Comparison of ENCODE assay signal across 13 mouse cellular contexts in genomic region chr2:132692320-132692719, GRCm38 (mm10). TPM values are rescaled to one million over a fixed set of nuclear protein-coding genes. Genes with fewer than 3 reads are reported as not detected.
A peak's percentile ranks its signal among the peaks of the same experiment; 100 is the strongest.
DNase-seq lines count a peak whose midpoint lies in the region; ATAC-seq and TF ChIP-seq lines count a peak whose summit lies in the region.
"Had no signal": no experiment of that assay in that cellular context is flagged by ENCODE, and none has a peak within 500 bp of the region (broad histone marks: within the 10 kb centered on the region; RNA-seq: fewer than 3 reads in every experiment).

No protein-coding gene starts in this region.

- H3K9ac ChIP-seq in liver, embryonic 16.5 days (ENCODE audit: low read depth, low read length), result no peak overlapping the region; the same call in 1 of the 2 replicates
- H3K9ac ChIP-seq in forebrain, embryonic 15.5 days (replicated peaks), result no peak overlapping the region
- H3K9ac ChIP-seq in forebrain, embryonic 13.5 days, result no peak overlapping the region
- H3K9ac ChIP-seq: hindbrain, embryonic 14.5 days had no signal

- no peaks in the 10 kb centered on the region for H3K27me3 ChIP-seq in liver, embryonic 16.5 days (ENCODE audit: control insufficient read depth, insufficient read depth, low read depth, low read length)
- H3K27me3 ChIP-seq in forebrain, embryonic 15.5 days, result no peaks in the 10 kb centered on the region
- no peaks in the 10 kb centered on the region for H3K27me3 ChIP-seq in forebrain, embryonic 13.5 days

- peak; percentile 28 for DNase-seq in heart, adult 8-10 months (ENCODE audit: low spot score)
- no peak for DNase-seq in heart, postnatal 4 days
- peak; percentile 63 for DNase-seq in R1 (ENCODE audit: low read depth, low spot score)
- DNase-seq: cerebellum, adult 8-10 months; gastrocnemius, postnatal 14 days; kidney, adult 9 months had no signal

- peaks cover 70% of the 10 kb centered on the region for H3K4me1 ChIP-seq in liver, embryonic 16.5 days (ENCODE audit: control insufficient read depth, low read depth, low read length)
- H3K4me1 ChIP-seq in olfactory bulb, adult 2 months (ENCODE audit: control insufficient read depth, insufficient read depth, low read length), result peaks cover 18% of the 10 kb centered on the region
- H3K4me1 ChIP-seq in forebrain, embryonic 15.5 days, result peaks cover 18% of the 10 kb centered on the region
- peaks cover 9% of the 10 kb centered on the region; the same call in 1 of the 2 replicates for H3K4me1 ChIP-seq in forebrain, embryonic 13.5 days

- TF ChIP-seq POLR2A in olfactory bulb, adult 2 months (IDR thresholded peaks at IDR 0.05; ENCODE audit: insufficient read depth, low read depth, low read length), result no peak

- ATAC-seq in liver, embryonic 16.5 days (ENCODE audit: low read depth), result no peak
- ATAC-seq in forebrain, embryonic 15.5 days (replicated peaks), result no peak
- ATAC-seq in forebrain, embryonic 13.5 days, result no peak
- ATAC-seq: CD4-positive, CD25-positive, alpha-beta regulatory T cell, adult 4 months had no signal

- peak overlapping the region; percentile 26 for H3K27ac ChIP-seq in liver, embryonic 16.5 days (ENCODE audit: low read length)
- H3K27ac ChIP-seq in olfactory bulb, adult 2 months (ENCODE audit: insufficient read depth, low read depth, low read length), result peak overlapping the region; percentile 53; the same call in 1 of the 2 replicates
- H3K27ac ChIP-seq in forebrain, embryonic 15.5 days (replicated peaks), result no peak overlapping the region
- no peak overlapping the region for H3K27ac ChIP-seq in forebrain, embryonic 13.5 days
- H3K27ac ChIP-seq: embryonic facial prominence, embryonic 10.5 days; hindbrain, embryonic 14.5 days had no signal

- peak overlapping the region; percentile 4; the same call in 1 of the 2 replicates for H3K4me2 ChIP-seq in liver, embryonic 16.5 days (ENCODE audit: low read depth, low read length)
- H3K4me2 ChIP-seq in forebrain, embryonic 15.5 days (replicated peaks), result no peak overlapping the region
- no peak overlapping the region for H3K4me2 ChIP-seq in forebrain, embryonic 13.5 days
- H3K4me2 ChIP-seq: hindbrain, embryonic 14.5 days had no signal

- no peak for TF ChIP-seq CTCF in olfactory bulb, adult 2 months (IDR thresholded peaks at IDR 0.05; ENCODE audit: insufficient read depth, low read depth, low read length)

- no peak overlapping the region for H3K4me3 ChIP-seq in liver, embryonic 16.5 days (ENCODE audit: low read depth, low read length)
- H3K4me3 ChIP-seq in olfactory bulb, adult 2 months (ENCODE audit: insufficient read depth, low read depth, low read length), result no peak overlapping the region
- H3K4me3 ChIP-seq in forebrain, embryonic 15.5 days, result no peak overlapping the region
- no peak overlapping the region for H3K4me3 ChIP-seq in forebrain, embryonic 13.5 days
- H3K4me3 ChIP-seq: embryonic facial prominence, embryonic 10.5 days had no signal

- 27% methylated on average over 1 of the region's 1 CpGs for WGBS in liver, embryonic 16.5 days (ENCODE audit: insufficient replicate concordance)
- WGBS in olfactory bulb, adult 2 months, result 48% methylated on average over 1 of the region's 1 CpGs
- 55% methylated on average over 1 of the region's 1 CpGs for WGBS in forebrain, embryonic 15.5 days
- WGBS in forebrain, embryonic 13.5 days, result 59% methylated on average over 1 of the region's 1 CpGs

- H3K36me3 ChIP-seq in liver, embryonic 16.5 days (ENCODE audit: control insufficient read depth, insufficient read depth), result no peaks in the 10 kb centered on the region
- H3K36me3 ChIP-seq in forebrain, embryonic 15.5 days, result peaks cover 7% of the 10 kb centered on the region; the same call in 1 of the 2 replicates
- H3K36me3 ChIP-seq in forebrain, embryonic 13.5 days (ENCODE audit: poor library complexity, severe bottlenecking), result peaks cover 18% of the 10 kb centered on the region; the same call in 1 of the 2 replicates

- no peaks in the 10 kb centered on the region for H3K9me3 ChIP-seq in liver, embryonic 16.5 days (replicated peaks; ENCODE audit: control insufficient read depth, low read length)
- H3K9me3 ChIP-seq in forebrain, embryonic 15.5 days, result no peaks in the 10 kb centered on the region
- H3K9me3 ChIP-seq in forebrain, embryonic 13.5 days (replicated peaks), result no peaks in the 10 kb centered on the region
- H3K9me3 ChIP-seq: embryonic facial prominence, embryonic 10.5 days had no signal

RNA-seq across cellular contexts. Expression of gene Shld1, which starts 5.6 kb away (rescaled TPM):
- 10 to 100 TPM; 30.4 to 74.1 (median 46.7) TPM for total RNA-seq in heart, adult 8-10 months (2022)
- total RNA-seq in heart, postnatal 4 days (2021), result 1 to 10 TPM; 5.3 to 7.4 TPM
- 9.8 and 10.4 TPM in 2 replicates for polyA plus RNA-seq in liver, embryonic 16.5 days (2015; fragmentation: Nextera tagmentation; extraction: Ambion mirVana)
- polyA plus RNA-seq in olfactory bulb, adult 2 months (2012; ENCODE audit: insufficient read depth, insufficient read length, low replicate concordance, missing spikeins), result not detected in 2 replicates
- polyA plus RNA-seq in forebrain, embryonic 15.5 days (2015; fragmentation: Nextera tagmentation; extraction: Ambion mirVana), result 22.1 and 24.6 TPM in 2 replicates
- polyA plus RNA-seq in forebrain, embryonic 13.5 days (2015; fragmentation: Nextera tagmentation; extraction: Ambion mirVana), result 21.7 and 23.6 TPM in 2 replicates

Comparison
In these comparisons a context has a peak if more than half of its experiments do, and no peak if none do; other contexts are left out.
1. H3K27ac ChIP-seq: peak in liver, embryonic 16.5 days (single experiment) and olfactory bulb, adult 2 months (single experiment); none in forebrain, embryonic 15.5 days (single experiment) and forebrain, embryonic 13.5 days (single experiment).
2. RNA of gene Shld1, which starts 5.6 kb away (polyA plus RNA-seq): 22.1 to 24.6 TPM in forebrain, embryonic 15.5 days, 21.7 to 23.6 TPM in forebrain, embryonic 13.5 days and 9.8 to 10.4 TPM in liver, embryonic 16.5 days; not detected in olfactory bulb, adult 2 months; every median in the first group is over 10 times any median in the second.